Mouse (Mus musculus): ENCODE measurements around the gene Notch1. TPM values are rescaled to one million over a fixed set of nuclear protein-coding genes. Genes with fewer than 3 reads are reported as not detected.
A peak's percentile ranks its signal among the peaks of the same experiment; 100 is the strongest.

Gene Notch1
- total and polyA plus RNA-seq, 2 experiments, result 6.2 to 9.7 TPM

DNA sequence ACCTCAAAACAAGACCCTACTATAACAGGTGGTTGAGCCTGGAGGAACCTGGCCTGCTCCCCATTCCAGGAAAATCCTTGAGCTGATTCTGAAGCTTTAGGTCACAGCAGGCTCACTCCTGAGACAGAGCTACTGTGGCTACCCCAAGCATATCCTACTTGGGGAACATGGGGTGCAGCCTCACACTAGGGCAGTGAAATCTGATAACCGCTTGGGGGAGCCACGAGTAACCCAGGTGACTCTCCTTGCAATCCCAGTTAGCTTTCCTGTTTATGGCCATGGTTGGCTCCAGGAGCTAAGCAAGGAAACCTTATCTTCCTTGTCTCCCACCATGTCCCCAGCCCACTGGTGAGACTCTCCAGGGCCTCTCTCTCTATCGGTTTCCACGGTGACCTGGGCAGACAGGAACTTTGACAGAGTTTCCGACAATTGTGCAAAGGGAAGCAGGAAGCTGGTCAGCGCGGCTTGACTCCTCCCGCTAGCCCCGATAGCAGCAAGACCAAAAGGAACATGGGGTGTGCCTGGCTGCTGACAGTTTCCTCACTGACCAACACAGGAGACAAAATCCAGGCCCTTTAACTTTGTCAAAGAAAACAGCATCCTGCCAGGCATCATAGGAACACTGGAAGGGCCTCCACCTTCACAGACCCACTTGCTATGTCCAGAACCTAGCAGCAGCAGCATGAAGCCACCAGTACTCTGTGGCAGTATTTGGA lies 41.5 kb downstream of the Notch1 start:
- TF ChIP-seq CTCF (IDR thresholded peaks at IDR 0.05; ENCODE audit: low read depth, low read length), result no peak
- TF ChIP-seq POLR2A (IDR thresholded peaks at IDR 0.05; ENCODE audit: extremely low read depth, insufficient read depth, low read length), result no peak
- 65% methylated on average over 9 of the region's 9 CpGs for WGBS
- Histone ChIP-seq H3K79me2 (ENCODE audit: control insufficient read depth, insufficient read depth, low read length) (0 out of 2 replicates have a peak, but pooled peaks cover 2% of the 10 kb centered on the region), H3K27ac (replicated peaks; ENCODE audit: insufficient read depth, low read depth, low read length) (peak overlapping the region; percentile 66), H3K9ac (ENCODE audit: low read depth, low read length) (no peak overlapping the region), H3K4me1 (ENCODE audit: control insufficient read depth, insufficient read depth, low read length) (peaks cover 2% of the 10 kb centered on the region; the same call in 1 of the 2 replicates), H3K4me3 (ENCODE audit: insufficient read depth, low read depth, low read length) (no peak overlapping the region), H3K36me3 (ENCODE audit: control insufficient read depth, insufficient read depth, low read length) (peaks cover 16% of the 10 kb centered on the region; the same call in 1 of the 2 replicates), H3K27me3 (ENCODE audit: control insufficient read depth, insufficient read depth, low read length) (no peaks in the 10 kb centered on the region)
- DNase-seq (ENCODE audit: extremely low read depth, low read depth, low spot score), result peak; percentile 33

GRCm38 (mm10) chr2:26472312-26473090 lies 44.0 kb downstream of the Notch1 start:
- 84% methylated on average over 11 of the region's 11 CpGs for WGBS

DNA sequence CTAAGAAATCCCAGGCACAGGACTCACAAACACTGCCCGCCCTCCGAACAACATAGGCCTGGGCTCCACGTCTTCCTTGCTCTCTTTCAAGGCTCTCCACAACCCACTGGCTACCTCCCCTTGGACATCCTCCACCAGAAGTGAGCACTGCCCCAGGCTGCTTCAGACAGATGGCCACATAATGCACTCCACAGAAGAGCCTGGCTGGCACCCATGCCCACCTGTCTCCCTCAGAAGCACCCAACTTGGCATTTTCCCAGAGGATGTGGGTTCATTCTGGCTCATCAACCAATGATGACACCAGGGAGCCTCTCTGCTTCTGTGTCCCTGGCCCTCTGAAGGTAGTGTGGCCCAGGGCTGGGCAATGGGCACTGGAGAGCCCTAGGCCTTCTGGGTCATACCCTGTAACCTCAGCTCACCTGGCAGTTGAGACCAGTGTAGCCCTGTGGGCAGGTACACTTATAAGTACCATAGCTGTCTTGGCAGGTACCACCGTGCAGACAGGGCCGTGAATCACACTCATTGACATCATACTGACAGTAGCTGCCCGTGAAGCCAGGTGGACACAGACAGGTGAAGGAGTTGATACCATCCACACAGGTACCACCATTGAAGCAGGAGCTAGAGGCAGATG lies 44.7 kb downstream of the Notch1 start:
- Histone ChIP-seq H3K4me1 (ENCODE audit: control insufficient read depth, insufficient read depth, low read length) (peaks cover 2% of the 10 kb centered on the region; the same call in 1 of the 2 replicates), H3K27ac (replicated peaks; ENCODE audit: insufficient read depth, low read depth, low read length) (no peak overlapping the region), H3K9ac (ENCODE audit: low read depth, low read length) (no peak overlapping the region), H3K79me2 (ENCODE audit: control insufficient read depth, insufficient read depth, low read length) (no peaks in the 10 kb centered on the region), H3K4me3 (ENCODE audit: insufficient read depth, low read depth, low read length) (no peak overlapping the region), H3K27me3 (ENCODE audit: control insufficient read depth, insufficient read depth, low read length) (no peaks in the 10 kb centered on the region), H3K36me3 (ENCODE audit: control insufficient read depth, insufficient read depth, low read length) (peaks cover 18% of the 10 kb centered on the region)
- 94% methylated on average over 6 of the region's 6 CpGs for WGBS
- no peak for TF ChIP-seq CTCF (IDR thresholded peaks at IDR 0.05; ENCODE audit: low read depth, low read length)
- TF ChIP-seq POLR2A (IDR thresholded peaks at IDR 0.05; ENCODE audit: extremely low read depth, insufficient read depth, low read length), result no peak
- DNase-seq (ENCODE audit: extremely low read depth, low read depth, low spot score), result no peak

More at GRCm38 (mm10) chr2:26472312-26473090, 44.0 kb downstream of the Notch1 start:
- no peaks in the 10 kb centered on the region for H3K79me2 ChIP-seq (ENCODE audit: control insufficient read depth, insufficient read depth, low read length)
- peak; percentile 37 for DNase-seq (ENCODE audit: extremely low read depth, low read depth, low spot score)
- H3K4me3 ChIP-seq (ENCODE audit: insufficient read depth, low read depth, low read length), result no peak overlapping the region
- no peak overlapping the region for H3K9ac ChIP-seq (ENCODE audit: low read depth, low read length)
- H3K36me3 ChIP-seq (ENCODE audit: control insufficient read depth, insufficient read depth, low read length), result peaks cover 17% of the 10 kb centered on the region
- H3K27ac ChIP-seq (replicated peaks; ENCODE audit: insufficient read depth, low read depth, low read length), result no peak overlapping the region
- peaks cover 2% of the 10 kb centered on the region; the same call in 1 of the 2 replicates for H3K4me1 ChIP-seq (ENCODE audit: control insufficient read depth, insufficient read depth, low read length)
- H3K27me3 ChIP-seq (ENCODE audit: control insufficient read depth, insufficient read depth, low read length), result no peaks in the 10 kb centered on the region
- TF ChIP-seq POLR2A (IDR thresholded peaks at IDR 0.05; ENCODE audit: extremely low read depth, insufficient read depth, low read length), result no peak
- no peak for TF ChIP-seq CTCF (IDR thresholded peaks at IDR 0.05; ENCODE audit: low read depth, low read length)

GRCm38 (mm10) chr2:26470967-26471366 lies 45.5 kb downstream of the Notch1 start:
- no peak overlapping the region for H3K27ac ChIP-seq (replicated peaks; ENCODE audit: insufficient read depth, low read depth, low read length)
- DNase-seq (ENCODE audit: extremely low read depth, low read depth, low spot score), result no peak
- H3K27me3 ChIP-seq (ENCODE audit: control insufficient read depth, insufficient read depth, low read length), result no peaks in the 10 kb centered on the region
- peaks cover 2% of the 10 kb centered on the region; the same call in 1 of the 2 replicates for H3K4me1 ChIP-seq (ENCODE audit: control insufficient read depth, insufficient read depth, low read length)
- H3K36me3 ChIP-seq (ENCODE audit: control insufficient read depth, insufficient read depth, low read length), result peaks cover 20% of the 10 kb centered on the region
- 94% methylated on average over 17 of the region's 17 CpGs for WGBS
- no peak overlapping the region for H3K4me3 ChIP-seq (ENCODE audit: insufficient read depth, low read depth, low read length)
- no peak overlapping the region for H3K9ac ChIP-seq (ENCODE audit: low read depth, low read length)
- H3K79me2 ChIP-seq (ENCODE audit: control insufficient read depth, insufficient read depth, low read length), result no peaks in the 10 kb centered on the region
- TF ChIP-seq POLR2A (IDR thresholded peaks at IDR 0.05; ENCODE audit: extremely low read depth, insufficient read depth, low read length), result no peak

- no peak for DNase-seq (ENCODE audit: extremely low read depth, low read depth, low spot score)
- H3K4me3 ChIP-seq (ENCODE audit: insufficient read depth, low read depth, low read length), result no peak overlapping the region
- H3K79me2 ChIP-seq (ENCODE audit: control insufficient read depth, insufficient read depth, low read length), result no peaks in the 10 kb centered on the region
- no peaks in the 10 kb centered on the region for H3K27me3 ChIP-seq (ENCODE audit: control insufficient read depth, insufficient read depth, low read length)
- H3K9ac ChIP-seq (ENCODE audit: low read depth, low read length), result no peak overlapping the region
- H3K36me3 ChIP-seq (ENCODE audit: control insufficient read depth, insufficient read depth, low read length), result peaks cover 27% of the 10 kb centered on the region
- H3K27ac ChIP-seq (replicated peaks; ENCODE audit: insufficient read depth, low read depth, low read length), result no peak overlapping the region
- WGBS, result 96% methylated on average over 15 of the region's 15 CpGs
- TF ChIP-seq CTCF (IDR thresholded peaks at IDR 0.05; ENCODE audit: low read depth, low read length), result no peak
- TF ChIP-seq POLR2A (IDR thresholded peaks at IDR 0.05; ENCODE audit: extremely low read depth, insufficient read depth, low read length), result no peak
- no peaks in the 10 kb centered on the region for H3K4me1 ChIP-seq (ENCODE audit: control insufficient read depth, insufficient read depth, low read length)
These were observed 48.1 kb downstream of the Notch1 start for GRCm38 (mm10) chr2:26468376-26468775.
